Mouse (Mus musculus) natural killer cell, adult 2 months (primary cell): ENCODE data around the gene Ccdc180.

Experiments
- DNase-seq, 2 experiments: peaks; one replicate each; pipeline ENCODE4 v3.0.0; 2022; ENCODE audit warnings: low spot score in 2 of 2

Gene Ccdc180

DNA sequence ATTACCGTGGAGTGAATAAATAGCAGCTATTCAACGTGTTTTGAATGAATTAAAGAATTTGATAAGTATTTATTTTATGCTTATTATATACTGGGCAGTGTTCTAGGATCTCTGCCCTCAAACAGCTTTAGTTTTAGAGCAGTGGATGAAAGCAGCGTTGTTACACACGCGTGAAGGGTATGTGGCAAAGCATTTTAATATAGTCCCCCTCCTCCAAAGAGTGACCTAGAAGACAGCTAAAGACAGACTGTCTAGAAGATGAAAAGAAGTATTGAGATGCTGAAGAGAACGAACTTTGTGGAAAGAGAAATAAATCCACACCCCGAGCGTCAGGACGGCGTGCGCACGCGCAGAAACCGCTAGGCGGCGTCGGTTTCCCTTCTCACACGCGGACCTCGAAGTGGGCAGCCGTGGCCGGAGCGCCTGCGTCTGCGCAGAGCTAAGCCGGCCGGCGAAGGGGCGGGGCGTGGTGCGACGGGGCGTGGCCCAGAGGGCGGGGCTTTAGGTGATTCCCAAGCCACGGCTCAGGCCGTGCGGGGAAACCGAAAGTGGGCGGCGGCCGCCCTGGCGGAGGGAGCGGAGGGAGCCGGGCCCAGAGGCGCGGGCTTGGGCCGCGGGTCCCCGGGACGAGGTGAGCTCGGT, 81.8 kb downstream of the Ccdc180 start:
- peak; percentile 93 to 98 for DNase-seq

DNA sequence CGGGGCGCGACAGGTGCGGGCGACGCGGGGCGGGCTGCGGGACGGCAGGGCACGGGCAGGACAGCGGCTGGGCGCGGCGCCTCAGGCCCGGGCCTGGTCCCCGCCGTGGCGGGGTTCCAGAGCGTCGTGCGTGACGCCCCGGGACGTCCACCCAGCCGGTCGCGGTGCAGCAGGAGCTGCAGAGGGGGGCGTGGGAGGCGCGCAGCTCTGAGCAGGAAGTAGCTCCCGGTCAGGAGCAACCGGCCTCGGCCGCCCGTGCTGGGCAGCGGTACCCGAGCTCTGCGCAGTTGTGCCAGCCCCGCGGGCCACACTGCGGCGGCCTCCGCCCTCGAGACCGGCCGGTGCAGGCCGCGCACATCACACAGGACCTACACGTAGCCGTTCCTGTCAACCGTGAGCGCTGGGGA, 82.3 kb downstream of the Ccdc180 start:
- DNase-seq, result no peak

DNA sequence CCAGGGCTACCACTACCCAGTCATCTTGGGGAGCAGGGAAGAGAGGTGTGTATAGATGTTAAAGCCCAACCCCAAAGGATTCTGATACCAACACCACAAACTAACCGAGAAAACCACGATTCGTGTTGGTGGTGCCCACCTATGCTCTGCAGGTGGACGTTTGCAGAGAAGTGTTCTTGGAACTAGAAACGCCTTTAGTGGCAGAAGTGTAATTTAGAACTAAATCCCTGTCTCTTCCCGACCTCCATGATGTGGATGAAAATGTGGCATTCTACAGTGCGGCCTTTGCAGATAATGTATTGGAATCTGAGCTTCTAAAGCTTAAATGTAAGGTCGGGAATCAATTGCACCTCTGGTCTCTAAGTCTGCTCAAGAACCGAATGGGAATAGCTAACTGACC, 82.8 kb downstream of the Ccdc180 start:
- no peak for DNase-seq

DNA sequence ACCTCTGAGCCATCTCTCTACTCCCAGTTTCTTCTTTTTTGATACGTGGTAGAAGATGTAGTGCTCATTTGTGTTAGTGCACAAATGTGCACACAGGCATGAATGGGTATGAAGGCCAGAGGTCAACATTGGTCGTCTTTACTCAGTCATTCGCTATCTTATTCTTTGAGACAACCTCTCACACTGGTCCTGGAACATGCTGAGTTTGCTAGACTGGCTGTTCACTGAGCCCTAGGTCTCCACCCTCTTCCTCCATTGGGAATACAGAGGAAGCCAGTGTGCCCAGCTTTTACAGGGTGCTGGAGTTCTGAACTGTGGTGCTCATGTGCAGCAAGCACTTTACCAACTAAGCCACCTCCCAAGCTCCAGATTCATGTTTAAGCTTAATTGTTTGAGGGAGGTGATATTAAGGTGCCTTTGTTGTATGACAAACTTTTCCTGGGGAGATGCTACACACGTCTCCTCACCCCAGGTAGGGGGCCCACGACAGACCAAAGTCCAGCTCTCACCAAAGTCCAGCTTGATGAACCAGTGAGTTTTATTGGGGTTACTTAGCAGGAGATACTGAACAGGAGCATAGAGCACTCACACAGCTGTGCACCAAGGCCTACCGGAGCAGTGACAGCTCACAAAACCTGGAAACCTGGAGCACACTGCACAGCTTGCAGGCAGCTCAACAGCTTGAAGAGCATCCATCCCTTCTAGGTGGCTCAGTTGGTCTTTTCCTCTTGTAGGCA, 87.0 kb downstream of the Ccdc180 start:
- DNase-seq, result no peak

DNA sequence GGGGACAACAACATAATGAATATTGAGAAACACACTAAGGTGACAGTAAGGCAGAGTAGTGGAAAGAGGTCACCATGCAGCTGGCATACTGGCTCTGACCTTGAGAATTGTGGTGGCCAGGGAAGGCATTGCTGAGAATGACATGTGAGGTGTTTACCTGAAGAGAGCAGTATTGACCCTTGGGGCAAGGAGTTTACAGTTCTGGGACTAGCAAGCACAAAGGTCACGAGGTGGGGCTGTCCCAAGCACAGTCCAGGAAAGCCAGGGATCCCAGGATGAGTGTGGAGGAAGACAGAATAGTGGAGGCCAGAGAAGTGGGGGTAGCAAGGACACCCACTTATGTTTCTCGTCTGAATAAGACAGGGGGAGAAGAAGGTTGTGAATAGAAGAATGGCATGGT, 89.8 kb downstream of the Ccdc180 start:
- no peak for DNase-seq

DNA sequence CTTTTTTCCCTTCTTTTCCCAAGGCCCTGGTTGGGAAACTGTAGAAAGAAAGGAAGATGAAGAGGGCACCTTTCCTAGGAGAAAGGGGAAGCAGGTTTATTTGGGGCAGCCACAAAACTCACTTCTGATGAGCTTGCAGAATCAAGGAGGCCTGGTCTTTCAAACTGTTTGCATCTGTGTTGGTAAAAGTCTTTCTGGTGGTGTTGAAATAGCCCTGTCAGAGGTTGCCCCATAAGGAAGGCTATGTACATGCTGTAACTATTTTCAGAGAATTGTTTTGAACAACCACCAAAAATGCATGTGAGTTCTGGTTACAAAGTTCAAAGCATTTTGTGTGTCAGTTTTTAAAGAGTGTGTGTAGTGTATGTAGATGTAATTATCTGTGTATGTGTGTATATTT, 91.0 kb downstream of the Ccdc180 start:
- DNase-seq, result no peak

DNA sequence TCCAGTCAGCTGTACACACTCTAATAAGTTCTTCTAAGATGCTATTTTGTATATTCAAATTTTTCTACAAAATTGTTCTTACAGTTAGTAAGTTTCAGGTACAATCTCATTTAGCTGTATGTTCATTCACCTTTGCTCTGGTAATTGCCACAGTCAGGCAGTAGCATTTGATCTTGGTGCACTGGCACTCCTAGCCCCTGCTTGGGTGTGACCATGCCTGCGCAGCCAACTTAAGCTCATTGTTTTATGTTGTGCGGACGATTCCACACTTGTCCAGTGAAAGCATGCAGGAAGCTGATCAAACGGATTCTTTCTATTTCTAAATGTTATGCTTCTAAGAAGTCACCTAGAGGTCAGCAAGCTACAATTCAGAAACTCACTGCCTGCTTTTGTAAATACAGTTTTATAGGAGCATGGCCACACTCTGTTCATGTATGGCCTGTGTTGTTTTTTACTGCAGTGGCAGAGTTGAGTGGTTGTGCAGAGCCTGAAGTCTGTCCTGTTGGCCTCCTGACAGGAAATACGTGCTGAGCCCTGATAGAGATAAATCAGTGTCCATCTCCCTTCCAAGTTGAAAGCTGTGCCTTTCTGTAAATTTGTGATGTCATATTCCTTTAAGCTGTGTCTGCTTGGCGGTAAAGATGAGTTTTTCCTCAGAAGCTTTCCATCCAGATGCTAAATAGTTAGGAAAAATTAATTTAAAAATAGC, 100.5 kb downstream of the Ccdc180 start:
- no peak for DNase-seq

DNA sequence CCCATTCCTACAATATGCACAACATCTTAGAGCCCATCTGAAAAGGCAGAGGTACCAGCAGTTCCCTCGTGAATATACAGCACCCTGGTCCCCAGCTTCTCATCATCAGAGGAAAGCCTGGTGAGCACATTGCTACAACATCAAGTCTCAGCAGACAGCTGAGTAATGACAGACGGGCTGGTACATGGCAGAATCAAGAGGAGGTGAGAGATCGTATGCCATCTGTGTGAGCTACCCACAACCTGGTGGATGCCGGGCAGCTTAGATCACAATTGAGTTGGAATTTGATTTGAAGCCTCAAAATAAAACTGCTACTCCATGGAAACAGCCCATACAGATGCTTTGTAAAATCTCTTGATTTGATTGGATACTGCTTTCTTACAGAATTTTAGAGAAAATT, 108.4 kb downstream of the Ccdc180 start:
- DNase-seq, result no peak
